Mouse (Mus musculus) heart, adult 2 months (tissue): ENCODE results near the gene Mmp27.

Experiments used
- CTCF ChIP-seq: fragments of 200-600 bp; IDR thresholded peaks from 2 replicates; pipeline ENCODE4 v1.8.1; 2022; ENCODE audit warnings: antibody characterized with exemption, mild to moderate bottlenecking, moderate library complexity
- EP300 ChIP-seq: fragments of 200-500 bp; IDR thresholded peaks from 2 replicates; pipeline ENCODE4 v1.6.1; 2011; ENCODE audit warnings: low read depth, low read length, control low read depth; ENCODE audit not compliant: insufficient read depth

DNA sequence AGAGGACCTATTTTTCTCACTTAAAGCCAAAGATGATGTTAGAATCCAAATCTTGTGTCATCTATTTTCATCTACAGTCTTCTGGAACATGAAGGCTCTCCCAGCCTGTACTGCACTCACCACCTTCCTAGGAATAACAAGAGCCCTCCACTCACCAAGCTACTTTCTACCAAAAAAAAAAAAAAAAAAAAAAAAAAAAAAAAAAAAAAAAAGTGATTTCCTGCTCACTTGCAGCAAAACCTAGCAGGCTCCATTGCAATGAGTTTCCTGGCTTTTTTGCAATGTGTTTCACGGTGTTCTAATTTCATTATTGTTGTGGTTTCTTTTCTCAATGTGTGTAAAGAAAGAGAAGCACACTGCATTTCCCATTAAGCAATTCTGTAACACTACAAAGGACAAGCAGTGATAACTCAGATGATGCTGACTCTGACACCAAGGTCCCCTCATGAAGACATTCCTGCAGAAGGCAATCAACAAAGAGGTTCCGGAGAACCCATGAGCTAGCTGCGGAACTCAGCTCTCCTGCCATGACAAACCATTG, 22.1 kb downstream of the Mmp27 start:
- TF ChIP-seq EP300 (no peak), CTCF (no peak)
